Mouse (Mus musculus) intestine, embryonic 16.5 days (tissue): ENCODE results near the gene Ano7. TPM values are rescaled to one million over a fixed set of nuclear protein-coding genes. Genes with fewer than 3 reads are reported as not detected.
"Not testable (repeated sequence)": the region's sequence is repeated elsewhere in the genome, so short reads cannot be mapped to it uniquely, and the experiment has no call there.

ENCODE experiments used
- ATAC-seq: fragments of 200-750 bp; cut with Nextera tagmentation; 2 replicates; pipeline ENCODE4 v1.8.0; 2017; ENCODE audit warnings: moderate TSS enrichment, moderate library complexity
- H3K27ac ChIP-seq: fragments of 300-500 bp; sonication (generic); 2 replicates; pipeline ENCODE4 v1.5.1; 2014; ENCODE audit warnings: mild to moderate bottlenecking, low read length
- H3K27me3 ChIP-seq: fragments of 300-500 bp; sonication (generic); replicated peaks from 2 replicates; pipeline ENCODE4 v1.6.1; 2014; ENCODE audit warnings: low read length, control low read depth, mixed read lengths; ENCODE audit not compliant: control insufficient read depth, insufficient read depth
- H3K36me3 ChIP-seq: fragments of 300-500 bp; sonication (generic); 2 replicates; pipeline ENCODE4 v1.6.1; 2014; ENCODE audit warnings: low read length, control low read depth; ENCODE audit not compliant: control insufficient read depth, insufficient read depth
- H3K4me1 ChIP-seq: fragments of 300-500 bp; sonication (generic); 2 replicates; pipeline ENCODE4 v1.6.1; 2014; ENCODE audit warnings: low read length, control low read depth, mixed read lengths; ENCODE audit not compliant: control insufficient read depth, insufficient read depth
- H3K4me2 ChIP-seq: fragments of 300-500 bp; sonication (generic); 2 replicates; pipeline ENCODE4 v1.6.1; 2014; ENCODE audit warnings: low read depth, low read length, control low read depth
- H3K4me3 ChIP-seq: fragments of 300-500 bp; sonication (generic); 2 replicates; pipeline ENCODE4 v1.5.1; 2014; ENCODE audit warnings: mild to moderate bottlenecking, low read length
- H3K9ac ChIP-seq: fragments of 300-500 bp; sonication (generic); 2 replicates; pipeline ENCODE4 v1.6.1; 2014; ENCODE audit warnings: low read depth, low read length
- H3K9me3 ChIP-seq: fragments of 300-500 bp; sonication (generic); 2 replicates; pipeline ENCODE4 v1.6.1; 2016; ENCODE audit warnings: low read length, control low read depth; ENCODE audit not compliant: control insufficient read depth
- WGBS: fragments of 180-500 bp; shearing (Covaris S2); extraction: QIAGEN DNeasy Blood & Tissue Kit; methylation state at CpG from one replicate; pipeline ENCODE4 v1.1.7; 2014; 5-methylcytosine and 5-hydroxymethylcytosine counted together
- microRNA-seq: library from miRNA; unstranded; fragments of <30 nt; microRNA quantifications from one replicate; pipeline ENCODE4, GENCODE M21; 2016
- polyA plus RNA-seq: library from polyadenylated mRNA; unstranded; fragments of >200 nt; fragmentation: Nextera tagmentation; extraction: Ambion mirVana; gene quantifications from 2 replicates; pipeline ENCODE4 v1.2.1, GENCODE M21; 2015

Ano7 gene
- polyA plus RNA-seq, 1 experiment from 2014 or later, result 2.6 TPM

DNA sequence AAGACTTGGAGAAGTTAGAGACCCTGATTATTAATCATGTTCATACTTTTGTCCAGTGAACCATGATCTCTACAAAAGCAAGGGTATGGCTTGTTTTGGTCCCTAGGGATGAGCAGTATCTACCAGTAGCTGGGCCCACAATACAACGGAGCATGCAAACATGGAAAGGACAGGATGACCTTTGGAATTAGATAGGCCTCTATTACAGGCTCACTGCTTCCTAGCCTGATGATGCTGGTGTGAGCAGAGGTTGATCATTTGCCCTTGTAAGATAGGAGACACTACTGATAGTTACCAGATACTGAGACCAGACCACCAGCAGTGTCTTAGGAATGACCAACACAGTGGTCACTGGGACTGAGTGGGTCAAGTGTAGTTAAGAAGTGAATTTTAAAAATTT lies 65.6 kb downstream of the Ano7 start:
- Histone ChIP-seq H3K36me3 (no peaks in the 10 kb centered on the region), H3K27me3 (no peaks in the 10 kb centered on the region), H3K9ac (no peak overlapping the region), H3K4me2 (no peak overlapping the region), H3K4me1 (peaks cover 15% of the 10 kb centered on the region), H3K9me3 (no peaks in the 10 kb centered on the region), H3K27ac (no peak overlapping the region), H3K4me3 (no peak overlapping the region)
- WGBS, result 58% methylated on average over 1 of the region's 1 CpGs
- peak; percentile 63 for ATAC-seq

DNA sequence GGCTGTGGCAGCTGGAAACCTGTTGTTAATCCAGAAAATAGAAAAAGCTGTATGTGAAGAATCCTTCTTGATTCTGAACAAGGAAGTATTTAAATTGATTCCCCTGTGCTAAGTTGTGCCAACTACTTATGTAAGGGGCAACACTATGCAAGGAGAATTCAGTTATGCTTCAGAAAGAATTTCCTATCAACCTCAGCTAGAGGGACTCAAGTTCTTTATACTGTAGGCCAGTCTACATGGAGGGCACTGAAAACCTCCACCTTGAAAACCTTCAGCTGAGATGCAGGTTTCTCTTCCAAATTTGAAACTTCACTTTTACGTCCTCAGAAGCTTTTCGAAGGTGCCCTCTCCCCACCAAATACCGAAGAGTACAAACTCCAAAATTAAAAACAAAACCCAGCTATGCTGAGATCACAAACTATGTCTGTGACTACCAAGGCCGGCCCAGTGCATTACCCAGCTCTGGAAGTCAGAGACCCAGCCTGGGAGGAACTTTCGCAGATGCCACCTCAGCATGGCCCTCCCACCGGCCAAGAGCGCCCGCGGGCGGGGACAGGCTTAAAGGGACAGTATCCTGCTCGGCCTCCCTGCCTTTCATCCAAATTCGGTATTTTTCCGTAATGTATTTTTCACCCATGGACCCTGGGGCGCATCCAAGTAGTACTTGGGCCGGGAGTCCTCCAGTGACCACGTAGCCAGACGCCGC lies 70.8 kb downstream of the Ano7 start:
- H3K27ac ChIP-seq, result peak overlapping the region; percentile 97
- peaks cover 20% of the 10 kb centered on the region for H3K4me1 ChIP-seq
- H3K9ac ChIP-seq, result peak overlapping the region; percentile 92
- peak overlapping the region; percentile 95 for H3K4me3 ChIP-seq
- peak overlapping the region; percentile 55 for H3K4me2 ChIP-seq
- H3K36me3 ChIP-seq, result no peaks in the 10 kb centered on the region
- no peaks in the 10 kb centered on the region for H3K27me3 ChIP-seq
- WGBS, result 3% methylated on average over 18 of the region's 18 CpGs
- no peaks in the 10 kb centered on the region for H3K9me3 ChIP-seq
- ATAC-seq, result peak; percentile 87

DNA sequence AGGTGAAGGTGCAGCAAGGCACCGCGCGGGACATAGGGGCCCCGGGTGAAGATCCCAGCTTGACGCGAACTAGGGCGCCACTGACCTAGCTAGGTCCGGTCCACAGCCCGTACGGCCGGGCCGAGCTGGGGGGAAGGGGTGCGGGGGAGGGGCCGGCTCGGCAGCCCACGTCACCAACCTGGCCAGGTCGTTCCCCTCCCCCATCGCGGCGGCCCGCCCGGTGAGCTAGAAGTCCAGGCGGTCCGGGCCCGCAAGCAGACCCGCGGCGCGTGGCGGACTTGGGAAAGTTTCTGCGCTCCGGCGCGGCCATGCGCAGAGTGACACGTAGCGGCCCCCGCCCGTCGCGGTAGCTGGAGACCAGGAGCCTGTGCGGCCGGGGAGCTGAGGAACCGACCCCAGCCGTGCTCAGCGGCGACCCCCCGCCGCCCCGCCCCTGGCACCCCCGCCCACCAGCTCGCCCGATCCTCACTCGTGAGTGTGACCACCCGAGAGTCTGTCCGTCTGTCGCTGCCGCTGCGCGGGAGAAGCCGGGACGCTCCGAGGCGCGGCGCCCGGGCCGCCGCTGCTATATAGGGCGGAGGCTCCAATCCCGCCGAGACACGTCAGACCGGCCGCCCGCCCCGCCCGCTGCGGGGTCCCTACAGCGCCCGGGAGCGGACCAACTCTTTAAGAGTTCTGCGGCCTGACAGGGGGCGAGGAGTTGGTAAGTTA lies 71.5 kb downstream of the Ano7 start:
- peak overlapping the region; percentile 92 for H3K9ac ChIP-seq
- no peaks in the 10 kb centered on the region for H3K9me3 ChIP-seq
- H3K27ac ChIP-seq, result peak overlapping the region; percentile 97
- H3K27me3 ChIP-seq, result no peaks in the 10 kb centered on the region
- H3K4me1 ChIP-seq, result peaks cover 20% of the 10 kb centered on the region
- peak overlapping the region; percentile 55 for H3K4me2 ChIP-seq
- under 1% methylated on average over 77 of the region's 84 CpGs for WGBS
- H3K36me3 ChIP-seq, result no peaks in the 10 kb centered on the region
- ATAC-seq, result peak; percentile 95
- H3K4me3 ChIP-seq, result peak overlapping the region; percentile 95

DNA sequence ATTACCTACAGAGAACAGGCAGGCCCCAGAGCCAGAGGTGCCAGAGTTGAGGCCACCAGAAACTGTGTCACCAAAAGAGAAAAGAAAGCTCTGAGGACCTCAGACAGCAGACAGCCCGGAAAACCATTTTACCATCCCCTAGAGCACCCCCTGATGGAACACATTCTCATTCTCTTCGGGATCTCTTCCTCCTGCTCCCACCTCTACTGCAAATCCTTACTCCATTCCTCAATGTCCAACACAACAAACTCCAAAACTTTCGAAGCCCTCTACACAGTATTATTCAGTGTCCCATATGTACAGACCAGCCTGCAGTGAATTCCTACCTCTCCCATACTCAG lies 72.1 kb downstream of the Ano7 start:
- H3K4me1 ChIP-seq, result peaks cover 20% of the 10 kb centered on the region
- no peaks in the 10 kb centered on the region for H3K27me3 ChIP-seq
- peak overlapping the region; percentile 95 for H3K4me3 ChIP-seq
- ATAC-seq, result peak; percentile 38
- H3K27ac ChIP-seq, result peak overlapping the region; percentile 97
- no peaks in the 10 kb centered on the region for H3K36me3 ChIP-seq
- no peaks in the 10 kb centered on the region for H3K9me3 ChIP-seq
- H3K4me2 ChIP-seq, result peak overlapping the region; percentile 55
- WGBS, result 10% methylated on average over 3 of the region's 3 CpGs
- H3K9ac ChIP-seq, result peak overlapping the region; percentile 92

DNA sequence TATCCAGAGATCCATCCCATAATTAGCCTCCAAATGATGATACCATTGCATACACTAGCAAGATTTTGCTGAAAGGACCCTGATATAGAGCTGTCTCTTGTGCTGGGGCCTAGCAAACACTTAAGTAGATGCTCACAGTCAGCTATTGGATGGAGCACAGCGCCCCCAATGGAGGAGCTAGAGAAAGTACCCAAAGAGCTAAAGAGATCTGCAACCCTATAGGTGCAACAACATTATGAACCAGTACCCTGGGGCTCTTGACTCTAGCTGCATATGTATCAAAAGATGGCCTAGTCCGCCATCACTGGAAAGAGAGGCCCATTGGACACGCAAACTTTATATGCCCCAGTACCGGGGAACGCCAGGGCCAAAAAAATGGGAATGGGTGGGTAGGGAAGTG lies 76.4 kb downstream of the Ano7 start:
- not testable (repeated sequence) for H3K9me3 ChIP-seq, H3K9ac ChIP-seq, H3K36me3 ChIP-seq, H3K4me1 ChIP-seq, H3K4me3 ChIP-seq, H3K27me3 ChIP-seq, H3K4me2 ChIP-seq, ATAC-seq, H3K27ac ChIP-seq
- WGBS, result 88% methylated on average over 5 of the region's 5 CpGs

DNA sequence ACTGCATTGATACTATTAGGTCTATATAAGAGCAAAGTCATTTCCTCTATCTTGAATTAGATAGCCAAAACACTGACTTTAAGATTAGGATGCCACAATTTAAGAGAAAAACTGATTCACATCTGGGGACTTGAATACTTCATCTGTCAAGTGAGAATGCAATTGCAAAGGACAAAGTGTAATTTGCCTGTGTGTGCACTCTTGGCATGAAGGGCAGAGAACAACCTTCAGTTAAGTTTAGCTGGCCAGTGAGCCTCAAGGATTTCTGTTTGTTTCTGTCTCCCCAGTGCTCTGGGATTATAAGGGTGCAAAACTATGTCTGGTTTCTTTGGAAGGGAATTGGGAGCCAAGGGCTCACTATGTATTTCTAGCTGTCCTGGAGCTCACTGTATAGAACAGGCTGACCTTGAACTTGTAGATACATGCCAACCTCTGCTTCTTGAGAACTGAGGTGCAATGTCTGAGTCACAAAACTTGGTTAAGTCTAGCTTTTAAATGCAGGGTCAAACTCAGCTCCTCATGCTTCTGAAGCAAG lies 80.1 kb downstream of the Ano7 start:
- H3K9me3 ChIP-seq, result no peaks in the 10 kb centered on the region
- no peak for ATAC-seq
- H3K27ac ChIP-seq, result no peak overlapping the region

More for the DNA sequence above, 80.1 kb downstream of the Ano7 start:
- Histone ChIP-seq H3K4me3 (no peak overlapping the region), H3K27me3 (no peaks in the 10 kb centered on the region), H3K4me2 (no peak overlapping the region), H3K4me1 (no peaks in the 10 kb centered on the region; the same call in 1 of the 2 replicates), H3K36me3 (no peaks in the 10 kb centered on the region), H3K9ac (no peak overlapping the region)

Small RNAs within 50 kb of the gene (microRNA-seq; reads per million reads assigned to microRNA genes)
- not detected for gene Mir6345
- 0.68 reads per million for gene Mir6902

Other genes with a start within 250 kb of the Ano7 start
- gene Agxt, start 238.7 kb upstream of the Ano7 start, polyA plus RNA-seq, result 0.73 and 1.1 TPM in 2 replicates
- 16.8 and 20.0 TPM in 2 replicates for gene 2310007B03Rik, start 213.0 kb upstream of the Ano7 start, polyA plus RNA-seq
- 0.05 and 0.07 TPM in 2 replicates for gene Crocc2, start 205.2 kb upstream of the Ano7 start, polyA plus RNA-seq
- 2.3 and 2.6 TPM in 2 replicates for gene Sned1, start 138.1 kb upstream of the Ano7 start, polyA plus RNA-seq
- 23.8 and 26.6 TPM in 2 replicates for gene Mterf4, start 68.0 kb upstream of the Ano7 start, polyA plus RNA-seq
- 50.8 and 58.7 TPM in 2 replicates for gene Ppp1r7, start 31.1 kb upstream of the Ano7 start, polyA plus RNA-seq
- 7.4 and 7.8 TPM in 2 replicates for gene Pask, start 30.4 kb upstream of the Ano7 start, polyA plus RNA-seq
- gene Hdlbp, start 104.9 kb downstream of the Ano7 start, polyA plus RNA-seq, result 146 and 159 TPM in 2 replicates
- 5.1 and 6.7 TPM in 2 replicates for gene Farp2, start 138.1 kb downstream of the Ano7 start, polyA plus RNA-seq